Mouse (Mus musculus) regulatory T cell (primary cell): ENCODE data around the gene Gimap7.

ENCODE experiments used
- in situ Hi-C: fragments of 300-600 bp; cut with MboI, MseI; formaldehyde crosslinking; loops from one replicate; pipeline ENCODE4 v1.15.1; 2025; ENCODE audit warnings: high pct_unique_total_duplicates

The Gimap7 gene

GRCm38 (mm10) chr6:48718455-48718854 is at the start of gene Gimap7, which contains the start of gene Gm28053:
Gimap7 (plus strand) TSS chr6:48718621.
Gm28053 (plus strand) TSS chr6:48718607.
- in situ Hi-C loops: loop anchor here (25.0 kb wide), 1 partner anchor 956 kb away; no protein-coding TSS in a partner anchor

- in situ Hi-C loops: no loop called here
These were observed 48.9 kb upstream of the Gimap7 start for GRCm38 (mm10) chr6:48669446-48669969.

GRCm38 (mm10) chr6:48674291-48675058 is 43.9 kb upstream of the Gimap7 start:
- in situ Hi-C loops: loop anchor here (5.0 to 10.0 kb wide), 3 partner anchors 48 to 997 kb away; partner anchors contain the start of gene Gimap5

GRCm38 (mm10) chr6:48675400-48675930 is 43.0 kb upstream of the Gimap7 start:
- in situ Hi-C loops: loop anchor here (5.0 to 10.0 kb wide), 3 partner anchors 47 to 998 kb away; partner anchors contain the start of gene Gimap5

GRCm38 (mm10) chr6:48675931-48676859 is 42.2 kb upstream of the Gimap7 start, which contains the start of gene Gimap9:
Gimap9 (plus strand) TSS chr6:48676129.
- in situ Hi-C loops: loop anchor here (5.0 to 10.0 kb wide), 3 partner anchors 46 to 999 kb away; partner anchors contain the start of gene Gimap5

GRCm38 (mm10) chr6:48676860-48677415 is 41.5 kb upstream of the Gimap7 start:
- in situ Hi-C loops: loop anchor here (5.0 to 10.0 kb wide), 3 partner anchors 45 to 1000 kb away; partner anchors contain the start of gene Gimap5

- in situ Hi-C loops: loop anchor here (5.0 to 10.0 kb wide), 3 partner anchors 45 to 1000 kb away; partner anchors contain the start of gene Gimap5
These were observed 40.7 kb upstream of the Gimap7 start for GRCm38 (mm10) chr6:48677492-48678345.

GRCm38 (mm10) chr6:48678391-48678790 is 40.0 kb upstream of the Gimap7 start:
- in situ Hi-C loops: loop anchor here (5.0 to 10.0 kb wide), 3 partner anchors 44 to 1001 kb away; partner anchors contain the start of gene Gimap5

GRCm38 (mm10) chr6:48679701-48680100 is 38.7 kb upstream of the Gimap7 start:
- in situ Hi-C loops: loop anchor here (5.0 to 10.0 kb wide), 4 partner anchors 32 to 1002 kb away; partner anchors contain the start of genes Gimap5 and Gimap8

- in situ Hi-C loops: loop anchor here (5.0 kb wide), 1 partner anchor 33 kb away; the partner anchor contains the start of gene Gimap8
These were observed 38.0 kb upstream of the Gimap7 start for GRCm38 (mm10) chr6:48680421-48680820.

GRCm38 (mm10) chr6:48681472-48682090 is 36.8 kb upstream of the Gimap7 start:
- in situ Hi-C loops: loop anchor here (5.0 kb wide), 1 partner anchor 34 kb away; the partner anchor contains the start of gene Gimap8

GRCm38 (mm10) chr6:48682271-48682670 is 36.1 kb upstream of the Gimap7 start:
- in situ Hi-C loops: loop anchor here (5.0 kb wide), 1 partner anchor 35 kb away; the partner anchor contains the start of gene Gimap8

- in situ Hi-C loops: loop anchor here (5.0 kb wide), 1 partner anchor 36 kb away; the partner anchor contains the start of gene Gimap8
These were observed 35.1 kb upstream of the Gimap7 start for GRCm38 (mm10) chr6:48683263-48683821.

- in situ Hi-C loops: loop anchor here (5.0 kb wide), 1 partner anchor 37 kb away; the partner anchor contains the start of gene Gimap8
These were observed 34.1 kb upstream of the Gimap7 start, which contains the start of gene Gimap4 for GRCm38 (mm10) chr6:48684319-48684718. Gimap4 (plus strand) TSS chr6:48684549.

GRCm38 (mm10) chr6:48684806-48685205 is 33.6 kb upstream of the Gimap7 start:
- in situ Hi-C loops: loop anchor here (5.0 kb wide), 1 partner anchor 38 kb away; the partner anchor contains the start of gene Gimap8

- in situ Hi-C loops: no loop called here
These were observed 33.2 kb upstream of the Gimap7 start for GRCm38 (mm10) chr6:48685251-48685650.

GRCm38 (mm10) chr6:48685694-48686665 is 32.4 kb upstream of the Gimap7 start:
- in situ Hi-C loops: no loop called here
